Mouse (Mus musculus) layer of hippocampus, postnatal 25 days (tissue): ENCODE data around the gene Npr3. TPM values are rescaled to one million over a fixed set of nuclear protein-coding genes. Genes with fewer than 3 reads are reported as not detected.

Experiments used
- DNase-seq, 2 experiments: peaks; one replicate each; pipeline ENCODE4 v3.0.0; 2022; ENCODE audit warnings: mixed read lengths in 2 of 2, low spot score in 1 of 2; ENCODE audit errors: extremely low spot score in 1 of 2
- total RNA-seq, 2 experiments: library from RNA; stranded (reverse); gene quantifications; 2 replicates each; pipeline ENCODE4 v1.2.3; 2021

Gene Npr3
- 10 to 100 TPM; 14.0 to 16.0 TPM for total RNA-seq

DNA sequence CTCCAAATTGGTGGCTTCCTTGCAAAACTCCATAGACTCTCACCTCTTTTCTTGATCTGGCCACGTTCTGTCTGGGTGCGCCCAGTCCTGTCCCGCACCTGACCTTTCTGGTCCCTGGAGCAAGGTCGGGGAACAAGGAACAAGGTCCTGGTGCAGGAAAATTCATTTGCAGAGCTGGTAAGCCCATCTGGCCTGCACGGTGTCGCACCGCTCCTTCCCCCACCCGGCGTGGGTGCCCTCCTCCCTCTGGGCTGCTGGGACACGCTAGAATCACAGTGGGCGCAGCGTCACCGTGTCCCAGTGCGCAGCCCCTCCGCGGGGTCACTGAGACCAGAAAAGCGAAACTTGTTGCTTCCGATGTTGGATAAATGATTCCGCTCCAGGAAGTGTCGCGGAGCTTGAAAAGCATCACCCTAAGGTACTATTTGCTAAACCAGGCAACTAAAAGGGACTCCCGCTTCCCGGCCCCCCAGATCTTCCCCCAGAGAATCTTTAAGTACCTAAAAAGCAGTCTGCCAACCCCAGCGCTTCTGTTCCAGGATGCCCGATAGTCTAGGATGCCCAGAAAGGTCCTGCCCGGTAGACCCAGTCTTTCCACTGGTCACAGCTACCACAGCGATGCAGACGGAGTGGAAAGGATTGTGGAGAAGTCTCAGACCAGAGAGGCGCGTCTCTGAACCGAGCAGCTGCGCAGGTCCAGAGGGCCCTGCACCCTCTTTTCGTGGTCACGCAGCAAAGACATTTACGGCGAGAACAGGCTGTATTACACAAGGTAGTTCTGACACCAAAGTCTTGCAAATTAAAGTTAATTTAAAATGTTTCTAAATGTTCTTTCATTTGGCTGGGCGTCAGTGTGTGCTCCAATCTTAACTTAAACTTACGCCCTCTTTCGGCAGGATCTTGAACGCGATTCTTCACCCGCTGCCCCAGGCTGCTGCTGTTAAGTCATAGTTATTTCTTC, at the start of gene Npr3:
Npr3 (minus strand) TSS at position 717 of the 961 bp plus-strand sequence.
- peak in 1 of 2 experiments; percentile 42 for DNase-seq

DNA sequence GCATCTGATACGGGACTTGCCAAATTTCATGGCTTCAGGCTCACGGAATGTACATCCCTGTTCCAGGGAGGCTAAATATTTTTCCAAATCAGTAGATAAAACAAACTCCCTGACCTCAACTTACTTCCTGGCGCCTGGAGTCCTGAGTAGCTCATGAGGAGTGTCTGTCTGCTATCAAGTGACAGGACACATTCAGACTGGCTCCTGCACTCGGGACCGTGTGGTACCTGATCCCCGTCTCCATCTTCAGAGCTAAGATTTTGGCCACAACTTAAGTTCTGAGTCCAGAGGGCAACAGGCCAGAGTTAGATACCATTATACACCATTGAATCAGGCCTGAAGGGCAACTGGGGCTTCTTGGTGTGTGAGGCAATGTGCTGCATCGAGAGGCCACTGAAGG, 49.0 kb upstream of the Npr3 start:
- DNase-seq, result no peak

DNA sequence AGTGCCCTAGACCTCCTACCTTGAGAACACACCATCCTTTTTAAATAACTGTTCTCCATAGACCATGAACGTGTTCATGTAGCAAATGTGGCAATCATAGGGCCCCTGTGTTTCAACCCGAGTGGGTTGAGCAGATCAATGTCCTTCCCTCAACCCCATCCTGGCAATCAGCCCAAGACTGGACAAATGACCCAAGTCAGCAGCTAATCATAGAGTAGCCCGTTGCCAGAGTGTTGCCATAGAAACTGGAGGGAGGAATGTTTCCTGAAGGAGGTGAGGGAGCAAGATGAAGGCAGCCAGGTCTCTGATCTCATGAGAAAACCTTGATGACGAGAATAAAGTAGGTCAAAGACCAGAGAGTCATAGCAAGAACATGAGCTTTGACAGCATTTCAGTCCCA, 47.1 kb upstream of the Npr3 start:
- no peak for DNase-seq

DNA sequence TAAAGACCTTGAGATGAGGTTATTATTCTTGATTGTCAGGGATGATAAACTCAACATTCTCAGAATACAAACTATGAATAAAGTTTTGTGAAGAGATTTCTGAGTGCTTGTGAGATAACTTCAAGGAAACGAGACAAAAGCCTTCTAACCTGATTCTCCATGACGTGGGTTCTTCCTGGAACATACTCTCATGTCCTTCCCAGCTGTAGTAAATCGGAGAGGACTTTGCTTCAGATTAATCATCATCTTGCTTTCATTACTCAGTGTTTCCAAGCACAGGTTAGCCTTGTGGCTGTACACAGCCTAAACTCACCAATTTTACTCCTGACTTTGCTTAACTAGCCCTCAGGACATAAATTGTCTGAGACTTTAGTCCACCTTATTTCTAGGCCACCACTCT, 45.1 kb upstream of the Npr3 start:
- DNase-seq, result no peak

DNA sequence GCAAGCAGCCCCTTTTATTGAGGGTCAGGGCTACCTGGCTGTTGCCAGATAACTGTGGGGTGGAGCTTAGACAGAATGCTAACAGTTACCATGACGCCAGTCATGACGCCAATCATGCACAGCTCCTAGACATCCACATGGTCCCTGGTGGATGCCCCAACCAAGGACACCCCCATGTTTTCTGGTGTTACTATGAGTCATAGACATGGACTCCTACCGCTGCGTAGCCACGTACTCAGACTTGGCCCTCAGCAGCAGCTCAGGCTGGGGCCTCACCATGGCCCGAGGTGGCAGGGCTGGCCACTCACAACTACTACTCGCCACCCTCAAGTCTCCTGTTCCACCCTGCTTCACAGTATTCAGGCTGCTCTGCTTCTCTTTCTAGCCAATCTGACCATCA, 44.1 kb upstream of the Npr3 start:
- DNase-seq, result no peak

DNA sequence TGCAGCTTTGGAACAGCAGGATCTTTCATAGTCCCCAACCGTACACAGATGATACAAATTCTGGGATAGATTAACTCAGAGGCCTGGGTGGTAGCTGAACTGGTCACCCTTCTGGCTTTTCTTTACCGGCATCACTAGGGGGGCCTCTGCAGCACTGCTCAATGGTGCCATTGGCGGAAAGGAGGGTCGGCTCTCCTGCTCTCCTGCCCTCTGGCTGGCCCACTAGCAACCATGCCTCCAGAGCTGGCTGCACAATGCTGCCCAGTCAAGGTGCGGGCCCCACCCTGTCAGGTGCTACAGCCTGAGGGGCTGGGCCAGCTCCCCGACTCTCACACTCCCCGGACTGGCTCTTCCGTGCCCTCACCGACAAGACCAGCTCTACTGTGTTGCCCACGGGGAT, 43.1 kb upstream of the Npr3 start:
- DNase-seq, result no peak

DNA sequence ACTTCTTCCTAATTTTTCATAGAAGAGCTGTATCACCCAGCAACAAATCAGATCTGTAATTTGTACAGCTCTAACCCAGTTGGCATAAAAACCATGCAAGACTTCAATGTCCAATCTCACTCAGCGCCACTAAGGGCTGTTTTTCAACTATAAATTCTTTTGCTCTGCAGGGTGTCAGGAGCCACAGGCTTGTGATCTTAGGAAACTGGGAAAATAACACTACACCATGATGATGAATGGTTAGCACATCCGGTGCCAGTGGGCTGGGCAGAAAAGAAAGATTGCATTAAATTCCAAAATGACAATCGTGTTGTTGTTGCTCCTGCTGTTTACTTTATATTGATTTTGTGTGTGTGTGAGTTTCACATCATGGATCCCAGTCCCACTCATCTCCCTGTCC, 42.4 kb upstream of the Npr3 start:
- no peak for DNase-seq

DNA sequence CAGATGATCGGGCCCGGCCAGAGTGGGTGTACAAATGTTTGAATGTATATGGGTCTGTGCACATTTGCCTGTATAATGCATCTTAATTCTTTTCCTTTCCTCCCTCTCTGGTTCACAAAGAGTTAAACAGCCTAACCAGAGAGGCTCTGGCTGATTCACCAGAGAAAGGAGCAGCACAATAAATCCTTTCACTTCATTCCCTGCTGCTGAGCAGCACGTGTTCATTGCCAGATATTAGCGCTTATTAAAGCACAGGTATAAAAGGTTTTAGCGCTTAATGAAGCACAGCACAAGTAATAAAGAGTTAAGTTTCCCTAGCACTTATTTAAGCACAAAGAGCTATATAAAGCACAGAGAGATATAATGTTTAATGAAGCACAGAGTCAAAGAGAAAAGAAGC, 33.8 kb upstream of the Npr3 start:
- no peak for DNase-seq

DNA sequence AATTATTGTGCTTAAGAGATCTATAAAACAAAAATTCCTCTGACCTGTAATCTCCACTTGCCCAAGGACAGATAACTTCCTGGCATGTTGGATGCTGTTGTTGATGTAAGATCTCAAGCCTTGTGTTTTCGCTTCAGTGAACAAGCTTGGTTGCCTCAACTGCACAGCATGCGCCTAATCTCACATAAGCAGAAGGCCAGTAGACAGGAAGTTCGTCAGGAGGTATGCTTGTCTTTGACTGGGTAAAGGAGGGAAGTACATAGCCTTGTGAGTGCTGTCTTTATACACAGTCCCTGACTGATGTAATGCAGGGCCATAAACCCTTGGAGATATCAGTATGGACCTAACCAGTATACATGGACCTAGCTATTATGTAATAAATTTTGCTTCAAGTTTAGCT, 20.7 kb upstream of the Npr3 start:
- DNase-seq, result no peak

DNA sequence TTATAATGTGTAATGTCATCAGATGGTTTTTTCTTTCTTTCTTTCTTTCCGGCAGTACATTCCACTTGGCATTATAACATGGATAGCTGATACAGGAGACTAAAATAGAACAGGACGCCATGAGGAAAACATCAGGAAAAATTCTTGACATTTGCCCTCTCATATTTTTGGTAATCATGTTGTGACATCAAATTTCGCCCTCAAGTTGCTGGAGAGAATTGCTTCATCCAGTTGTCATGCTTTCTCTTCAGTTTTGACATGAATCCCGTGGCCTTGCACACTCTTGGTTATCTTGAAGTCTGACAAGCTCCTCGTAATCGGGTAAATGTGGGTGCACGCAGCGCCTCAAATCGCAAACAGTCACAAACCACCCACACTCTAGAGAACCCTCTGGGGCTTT, 7.0 kb upstream of the Npr3 start:
- no peak for DNase-seq

DNA sequence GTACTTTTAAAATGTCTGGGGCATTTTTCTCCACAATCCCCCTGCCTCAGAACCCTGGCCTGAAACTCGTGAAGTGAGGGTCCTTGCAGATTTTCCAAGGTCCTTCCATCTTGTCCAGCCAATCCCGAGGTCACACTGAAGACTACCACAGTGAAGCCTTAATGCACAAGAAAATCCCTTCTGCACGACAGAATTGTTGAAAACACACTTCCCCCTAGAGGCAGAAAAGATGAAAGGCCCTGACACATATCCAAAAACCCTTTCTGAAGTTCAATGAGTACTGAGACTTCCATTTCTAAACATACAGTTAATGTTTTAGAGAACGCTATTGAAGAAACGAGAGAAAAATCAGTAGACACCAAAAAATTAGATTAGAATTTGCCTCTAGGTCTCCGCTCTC, 2.8 kb upstream of the Npr3 start:
- DNase-seq, result no peak

DNA sequence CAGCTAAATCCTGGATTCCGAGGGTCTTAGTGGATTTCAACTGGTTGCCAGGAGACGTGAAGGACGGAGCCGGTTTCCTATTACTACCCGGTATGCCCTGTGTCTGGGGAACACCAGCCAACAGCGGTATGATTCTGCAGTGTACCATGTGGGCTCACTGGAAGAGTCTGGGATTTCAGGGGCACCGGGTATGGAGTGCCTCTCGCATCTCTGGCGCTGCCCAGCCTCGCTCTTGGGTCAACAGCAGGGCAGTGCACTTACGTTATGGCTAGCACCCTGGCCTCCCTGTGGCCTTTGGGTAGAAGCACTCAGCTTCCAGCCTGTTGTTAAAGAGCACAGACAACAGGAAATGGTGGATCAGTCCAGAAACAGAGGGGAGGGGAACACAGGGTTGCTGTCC, 1.1 kb upstream of the Npr3 start:
- DNase-seq, result no peak

DNA sequence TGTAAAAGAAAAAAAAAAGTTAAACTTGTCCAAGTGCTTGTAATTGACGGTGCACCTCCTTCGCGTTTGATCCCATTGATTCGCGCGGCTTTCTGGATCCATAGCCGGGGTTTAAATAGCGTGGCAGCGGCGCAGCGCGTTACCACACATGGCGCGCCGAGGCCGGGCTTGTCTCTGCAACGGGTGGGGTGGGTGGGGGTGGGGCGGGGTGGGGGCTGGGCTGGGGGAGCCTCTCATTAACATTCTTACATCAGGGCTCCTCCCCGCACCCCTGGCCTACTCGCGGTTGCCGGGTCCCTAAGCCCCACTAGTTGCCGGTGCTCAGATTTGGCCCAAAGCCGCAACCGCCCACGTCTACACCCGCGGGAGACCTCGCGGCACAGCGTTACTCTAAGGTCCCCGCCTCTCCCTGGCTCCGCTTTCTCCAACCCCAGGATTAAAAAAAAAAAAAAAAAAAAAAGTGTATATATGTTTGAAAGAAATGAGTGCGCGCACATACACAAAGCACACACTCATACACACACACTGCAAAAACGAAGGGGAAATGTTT, 991 bp downstream of the Npr3 start:
- DNase-seq, result no peak

DNA sequence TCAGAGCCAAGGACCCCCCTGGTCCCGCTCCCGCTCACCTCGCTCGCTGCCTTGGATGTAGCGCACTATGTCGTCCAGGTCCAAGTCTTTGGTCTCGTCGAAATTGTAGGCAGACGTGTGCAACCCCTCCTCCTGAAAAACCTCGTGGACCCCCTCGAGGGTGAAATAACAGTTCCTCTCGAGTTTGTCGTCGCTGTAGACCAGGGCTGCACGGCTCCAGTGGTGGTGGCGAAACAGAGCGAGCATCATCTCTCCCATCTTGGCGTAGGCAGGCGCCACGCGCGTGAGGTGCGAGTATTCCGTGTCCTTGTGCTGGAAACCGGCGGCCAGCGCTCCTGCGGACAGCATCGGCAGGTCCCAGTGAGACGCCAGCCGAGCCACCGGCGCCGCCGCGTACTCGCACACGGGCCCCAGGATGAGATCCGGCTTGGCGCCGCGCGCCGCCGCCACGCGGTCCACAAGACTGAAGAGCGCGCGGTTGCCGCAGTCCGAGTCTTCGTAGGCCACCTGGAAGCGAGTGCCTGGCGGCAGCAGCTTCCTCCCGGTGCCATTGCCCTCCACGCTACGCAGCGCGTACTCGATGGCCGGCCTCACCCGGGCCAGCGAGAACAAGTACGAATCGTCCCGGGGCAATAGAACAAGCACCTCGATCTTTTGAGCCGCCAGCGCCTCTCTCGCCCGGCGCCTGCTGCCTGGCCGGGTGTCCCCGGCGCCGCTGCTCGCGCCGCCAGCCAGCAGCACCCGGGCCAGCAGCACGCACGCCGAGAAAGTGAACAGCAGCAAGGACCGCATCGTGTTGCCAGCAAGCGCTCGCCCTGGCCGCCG, 2.0 kb downstream of the Npr3 start:
- peak in 1 of 2 experiments; percentile 51 for DNase-seq

DNA sequence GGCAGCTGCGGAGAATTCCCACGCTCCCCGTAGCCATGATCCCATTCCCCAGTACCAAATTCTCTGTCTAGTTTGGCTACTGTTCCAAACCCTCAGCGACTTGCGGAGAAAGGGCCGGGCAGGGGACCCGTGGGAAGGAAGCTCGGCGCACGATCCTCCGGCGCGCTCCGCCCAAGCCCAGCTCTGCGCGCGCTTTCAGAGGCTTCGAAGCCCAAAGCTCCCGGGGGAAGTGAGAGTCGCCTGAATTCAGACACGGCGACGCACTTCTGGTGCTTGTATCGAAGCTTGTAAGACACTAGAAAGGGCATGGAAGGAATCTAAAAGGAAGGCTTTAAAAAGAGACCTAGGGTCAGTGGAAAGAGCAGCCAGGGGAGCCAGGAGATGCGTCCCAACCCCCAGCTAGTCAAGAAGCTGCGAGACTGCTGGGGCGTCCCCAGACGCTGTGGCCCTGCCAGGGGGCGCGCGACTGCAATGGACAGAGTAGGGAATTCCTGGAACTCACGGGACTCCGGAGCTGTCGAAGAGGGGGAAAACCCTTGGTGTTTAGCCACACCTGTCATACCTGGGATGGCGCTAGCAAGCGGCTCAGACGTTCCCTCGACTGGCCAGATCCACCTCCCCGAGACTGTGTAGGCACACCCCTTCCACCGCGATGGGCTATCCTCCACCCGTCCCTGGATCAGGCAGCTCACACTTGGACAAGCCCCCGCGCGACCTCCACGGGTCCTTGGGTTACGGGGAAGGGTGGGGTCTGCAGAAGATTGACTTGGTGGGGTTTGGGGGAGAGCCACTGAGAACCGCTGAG, 2.8 kb downstream of the Npr3 start:
- DNase-seq, result no peak

DNA sequence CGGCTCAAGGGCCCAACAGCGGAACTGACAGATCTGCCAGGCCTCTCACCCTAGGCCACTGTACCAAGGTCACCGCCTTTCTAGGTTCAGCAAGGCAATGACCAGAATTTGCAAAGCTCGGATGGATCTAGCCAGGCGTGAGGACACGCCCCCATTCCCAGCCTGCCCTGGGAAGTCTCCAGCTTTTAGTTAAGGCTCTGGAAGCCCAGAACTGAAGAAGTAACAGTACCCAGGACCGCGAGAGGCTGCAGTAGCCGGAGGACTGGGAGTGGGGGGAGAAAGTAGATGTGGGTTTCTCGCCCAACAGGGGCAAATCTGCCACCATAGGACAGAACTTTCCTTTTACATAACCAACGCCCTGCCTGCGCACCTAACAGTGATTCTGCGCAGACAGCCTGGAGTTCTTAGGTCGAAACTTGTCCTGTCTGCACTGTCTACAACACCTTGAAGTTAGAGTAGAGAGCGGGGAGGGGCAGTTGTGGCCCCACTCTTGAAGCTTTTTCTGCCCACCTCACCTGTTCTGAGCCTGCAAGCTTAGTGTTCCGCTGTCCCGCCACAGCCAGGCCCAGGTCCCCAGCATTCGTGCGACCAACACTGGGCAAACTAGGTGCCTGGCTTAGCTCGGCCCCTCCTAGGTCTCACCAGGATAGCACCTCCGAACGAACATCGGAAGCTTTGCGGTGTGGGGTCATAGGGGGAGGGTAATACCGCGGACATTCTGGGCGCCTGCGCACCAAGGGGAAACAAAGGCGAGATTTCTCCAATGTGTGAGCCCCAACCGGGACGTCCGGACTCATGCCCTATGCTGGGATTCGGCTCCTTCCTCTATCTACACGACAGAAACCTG, 3.7 kb downstream of the Npr3 start:
- DNase-seq, result no peak

DNA sequence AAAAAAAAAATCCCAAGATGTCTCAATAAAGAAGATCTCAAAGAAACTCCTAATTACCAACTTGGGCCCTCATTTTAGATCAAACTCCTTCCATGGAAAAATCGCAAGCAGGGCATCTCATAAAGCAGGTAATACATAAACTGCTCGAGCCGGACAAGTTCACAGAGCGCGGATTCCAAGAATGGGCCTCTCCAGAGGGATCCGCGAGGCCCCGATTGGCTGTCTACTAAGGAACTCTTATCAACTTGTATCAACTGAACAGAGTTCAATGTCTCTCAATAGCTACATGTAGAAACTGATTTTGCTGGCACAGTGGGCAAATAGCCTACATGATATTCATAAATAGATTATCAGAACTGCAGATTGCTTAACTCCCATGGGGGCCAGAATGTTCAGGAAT, 9.5 kb downstream of the Npr3 start:
- DNase-seq, result no peak

DNA sequence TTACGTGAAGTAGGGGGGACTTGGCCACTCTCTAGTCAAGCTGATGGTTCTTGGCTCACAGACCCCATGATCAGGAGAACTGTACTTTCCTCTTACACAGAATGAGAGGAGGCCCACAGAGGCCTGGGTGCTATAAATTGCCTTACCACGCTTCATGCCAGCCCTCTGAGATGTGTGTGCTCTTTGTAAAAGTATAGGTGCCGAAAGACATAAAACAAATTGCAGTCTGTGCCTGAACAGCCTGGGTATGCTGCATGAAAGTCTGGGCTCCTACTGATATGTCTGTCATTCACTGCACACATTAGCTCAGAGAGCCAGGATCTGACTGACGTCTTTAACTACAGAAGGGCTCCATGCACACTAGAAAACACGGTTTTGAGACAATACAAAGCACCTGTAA, 9.9 kb downstream of the Npr3 start:
- DNase-seq, result no peak

DNA sequence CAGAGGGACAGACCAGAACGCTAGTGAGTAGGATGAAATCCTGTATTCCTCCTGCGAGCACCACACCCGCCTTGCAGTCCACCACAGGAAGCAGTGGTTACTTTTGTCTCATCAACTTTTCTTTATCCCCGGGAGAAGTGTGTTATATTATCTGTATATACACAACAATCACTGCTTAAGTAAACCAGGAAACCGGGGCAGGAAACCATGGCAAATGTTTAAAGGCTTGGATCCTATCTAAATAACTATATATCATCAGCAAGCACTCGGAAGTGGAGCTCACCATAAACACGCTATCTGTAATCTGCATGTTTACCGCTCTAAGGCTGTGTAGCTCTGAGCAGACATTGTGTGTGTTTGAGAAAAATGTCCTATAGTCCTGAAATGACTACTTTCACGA, 13.1 kb downstream of the Npr3 start:
- DNase-seq, result no peak

DNA sequence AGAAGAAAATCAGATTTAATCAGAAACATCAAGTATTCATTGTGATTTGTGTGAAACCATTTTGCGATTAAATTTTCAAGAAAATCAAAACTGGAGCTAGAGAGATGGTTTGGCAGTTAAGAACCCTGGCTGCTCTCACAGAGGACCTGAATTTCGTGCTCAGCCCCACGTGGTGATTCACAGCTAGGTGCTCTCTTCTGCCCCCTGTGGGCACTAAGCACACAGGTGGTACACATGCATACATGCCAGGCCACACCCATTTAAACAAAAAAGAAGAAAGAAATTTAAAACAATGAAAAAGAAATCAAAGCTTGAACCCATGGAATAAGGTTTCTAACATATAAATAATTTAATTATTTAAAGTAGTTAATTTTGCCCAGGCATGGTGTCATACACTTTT, 15.7 kb downstream of the Npr3 start:
- no peak for DNase-seq
